Mouse (Mus musculus): ENCODE measurements at regions not wholly inside any gene's neighbourhood (a gene's known extent, or its start where the extent isn't known, plus 50 kb on each side); places are given as distances from the start of the nearest gene placed in this dataset.

GRCm38 (mm10) chr12:10179147-10179814, 190.5 kb upstream of the Nt5c1b start:
- ATAC-seq (ENCODE audit: low FRiP score) (no peak), DNase-seq (ENCODE audit: low spot score) (peak; percentile 1)
- no peaks in the 10 kb centered on the region for H3K36me3 ChIP-seq (ENCODE audit: insufficient read depth, low read length)
- H3K27ac ChIP-seq (ENCODE audit: low read depth, low read length), result no peak overlapping the region
- no peak for TF ChIP-seq CTCF (IDR thresholded peaks at IDR 0.05)
- H3K27me3 ChIP-seq (ENCODE audit: insufficient read depth, low read length), result no peaks in the 10 kb centered on the region
- no peak overlapping the region for H3K9ac ChIP-seq (replicated peaks; ENCODE audit: low read length, poor library complexity, severe bottlenecking)
- H3K9me3 ChIP-seq (ENCODE audit: low read length), result no peaks in the 10 kb centered on the region
- 62% methylated on average over 1 of the region's 1 CpGs for WGBS
- no peaks in the 10 kb centered on the region for H3K4me1 ChIP-seq (ENCODE audit: insufficient read depth, low read length)
- H3K4me2 ChIP-seq (ENCODE audit: low read depth, low read length, poor library complexity, severe bottlenecking), result no peak overlapping the region
- H3K4me3 ChIP-seq (ENCODE audit: low read depth, low read length), result no peak overlapping the region

GRCm38 (mm10) chr12:10179815-10180468, 189.8 kb upstream of the Nt5c1b start:
- TF ChIP-seq CTCF (IDR thresholded peaks at IDR 0.05), result no peak
- no peaks in the 10 kb centered on the region for H3K9me3 ChIP-seq (ENCODE audit: low read length)

GRCm38 (mm10) chr12:10182589-10182988, 187.2 kb upstream of the Nt5c1b start:
- no peaks in the 10 kb centered on the region for H3K4me1 ChIP-seq (ENCODE audit: insufficient read depth, low read length)
- H3K27me3 ChIP-seq (ENCODE audit: insufficient read depth, low read length), result no peaks in the 10 kb centered on the region
- H3K9ac ChIP-seq (replicated peaks; ENCODE audit: low read length, poor library complexity, severe bottlenecking), result no peak overlapping the region
- no peaks in the 10 kb centered on the region for H3K9me3 ChIP-seq (ENCODE audit: low read length)
- ATAC-seq (ENCODE audit: low FRiP score) (no peak), DNase-seq (ENCODE audit: low spot score) (peak; percentile 26)
- no peak overlapping the region for H3K4me2 ChIP-seq (ENCODE audit: low read depth, low read length, poor library complexity, severe bottlenecking)
- H3K27ac ChIP-seq (ENCODE audit: low read depth, low read length), result no peak overlapping the region
- no peaks in the 10 kb centered on the region for H3K36me3 ChIP-seq (ENCODE audit: insufficient read depth, low read length)
- H3K4me3 ChIP-seq (ENCODE audit: low read depth, low read length), result no peak overlapping the region
- TF ChIP-seq CTCF (IDR thresholded peaks at IDR 0.05), result no peak

More at GRCm38 (mm10) chr12:10179815-10180468, 189.8 kb upstream of the Nt5c1b start:
- no peak overlapping the region for H3K4me3 ChIP-seq (ENCODE audit: low read depth, low read length)
- 62% methylated on average over 3 of the region's 3 CpGs for WGBS
- H3K9ac ChIP-seq (replicated peaks; ENCODE audit: low read length, poor library complexity, severe bottlenecking), result no peak overlapping the region
- H3K27ac ChIP-seq (ENCODE audit: low read depth, low read length), result no peak overlapping the region
- ATAC-seq (ENCODE audit: low FRiP score) (no peak), DNase-seq (ENCODE audit: low spot score) (no peak)
- no peak overlapping the region for H3K4me2 ChIP-seq (ENCODE audit: low read depth, low read length, poor library complexity, severe bottlenecking)
- H3K27me3 ChIP-seq (ENCODE audit: insufficient read depth, low read length), result no peaks in the 10 kb centered on the region
- no peaks in the 10 kb centered on the region for H3K36me3 ChIP-seq (ENCODE audit: insufficient read depth, low read length)
- H3K4me1 ChIP-seq (ENCODE audit: insufficient read depth, low read length), result no peaks in the 10 kb centered on the region

- no peak for TF ChIP-seq CTCF (IDR thresholded peaks at IDR 0.05)
- Histone ChIP-seq H3K9ac (replicated peaks; ENCODE audit: low read length, poor library complexity, severe bottlenecking) (no peak overlapping the region), H3K4me2 (ENCODE audit: low read depth, low read length, poor library complexity, severe bottlenecking) (no peak overlapping the region), H3K9me3 (ENCODE audit: low read length) (no peaks in the 10 kb centered on the region), H3K4me3 (ENCODE audit: low read depth, low read length) (no peak overlapping the region), H3K4me1 (ENCODE audit: insufficient read depth, low read length) (no peaks in the 10 kb centered on the region), H3K27ac (ENCODE audit: low read depth, low read length) (no peak overlapping the region), H3K36me3 (ENCODE audit: insufficient read depth, low read length) (no peaks in the 10 kb centered on the region), H3K27me3 (ENCODE audit: insufficient read depth, low read length) (no peaks in the 10 kb centered on the region)
- DNase-seq (ENCODE audit: low spot score) (no peak), ATAC-seq (ENCODE audit: low FRiP score) (no peak)
Observed at GRCm38 (mm10) chr12:10186576-10186975, 183.2 kb upstream of the Nt5c1b start.

- ATAC-seq (ENCODE audit: low FRiP score), result no peak
- H3K9me3 ChIP-seq (ENCODE audit: low read length), result no peaks in the 10 kb centered on the region
- no peaks in the 10 kb centered on the region for H3K36me3 ChIP-seq (ENCODE audit: insufficient read depth, low read length)
- H3K4me2 ChIP-seq (ENCODE audit: low read depth, low read length, poor library complexity, severe bottlenecking), result no peak overlapping the region
- no peak overlapping the region for H3K4me3 ChIP-seq (ENCODE audit: low read depth, low read length)
- H3K27me3 ChIP-seq (ENCODE audit: insufficient read depth, low read length), result no peaks in the 10 kb centered on the region
- H3K9ac ChIP-seq (replicated peaks; ENCODE audit: low read length, poor library complexity, severe bottlenecking), result no peak overlapping the region
- DNase-seq (ENCODE audit: low spot score), result no peak
- WGBS, result 89% methylated on average over 2 of the region's 2 CpGs
- no peak for TF ChIP-seq CTCF (IDR thresholded peaks at IDR 0.05)
- H3K27ac ChIP-seq (ENCODE audit: low read depth, low read length), result no peak overlapping the region
- H3K4me1 ChIP-seq (ENCODE audit: insufficient read depth, low read length), result no peaks in the 10 kb centered on the region
Observed at GRCm38 (mm10) chr12:10189746-10190145, 180.0 kb upstream of the Nt5c1b start.

- no peak for DNase-seq (ENCODE audit: low spot score)
- TF ChIP-seq CTCF (IDR thresholded peaks at IDR 0.05), result no peak
- Histone ChIP-seq H3K4me2 (ENCODE audit: low read depth, low read length, poor library complexity, severe bottlenecking) (no peak overlapping the region), H3K4me1 (ENCODE audit: insufficient read depth, low read length) (no peaks in the 10 kb centered on the region), H3K36me3 (ENCODE audit: insufficient read depth, low read length) (no peaks in the 10 kb centered on the region), H3K9ac (replicated peaks; ENCODE audit: low read length, poor library complexity, severe bottlenecking) (no peak overlapping the region), H3K9me3 (ENCODE audit: low read length) (no peaks in the 10 kb centered on the region), H3K27ac (ENCODE audit: low read depth, low read length) (no peak overlapping the region), H3K27me3 (ENCODE audit: insufficient read depth, low read length) (no peaks in the 10 kb centered on the region), H3K4me3 (ENCODE audit: low read depth, low read length) (no peak overlapping the region)
- ATAC-seq (ENCODE audit: low FRiP score), result no peak
- 68% methylated on average over 3 of the region's 3 CpGs for WGBS
Observed at GRCm38 (mm10) chr12:10197906-10198460, 171.8 kb upstream of the Nt5c1b start.
